Mouse (Mus musculus) right cerebral cortex, postnatal 25 days (tissue): ENCODE results near the gene Tjp2.

Source experiments
- DNase-seq: peaks from one replicate; pipeline ENCODE4 v3.0.0; 2022

Tjp2 gene

DNA sequence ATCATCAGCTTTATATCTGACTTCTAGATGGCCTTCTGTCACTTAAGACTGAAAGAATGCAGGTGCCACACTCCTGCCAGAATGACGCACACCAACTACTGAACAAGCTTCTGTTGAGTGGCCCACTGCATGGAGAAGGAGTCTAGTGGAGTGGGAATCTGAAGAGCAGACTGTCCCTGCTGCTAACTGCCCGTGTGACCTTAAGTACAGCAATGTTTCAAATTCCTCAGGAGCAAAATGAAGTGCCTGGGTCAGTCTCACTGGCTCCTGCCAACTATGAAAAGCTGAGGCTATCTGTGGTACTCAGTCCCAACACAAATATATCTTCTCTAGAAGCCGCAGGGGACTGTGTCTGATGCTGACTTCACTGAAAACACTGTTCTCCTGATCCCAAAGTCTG lies 175.5 kb downstream of the Tjp2 start:
- DNase-seq: no peak

DNA sequence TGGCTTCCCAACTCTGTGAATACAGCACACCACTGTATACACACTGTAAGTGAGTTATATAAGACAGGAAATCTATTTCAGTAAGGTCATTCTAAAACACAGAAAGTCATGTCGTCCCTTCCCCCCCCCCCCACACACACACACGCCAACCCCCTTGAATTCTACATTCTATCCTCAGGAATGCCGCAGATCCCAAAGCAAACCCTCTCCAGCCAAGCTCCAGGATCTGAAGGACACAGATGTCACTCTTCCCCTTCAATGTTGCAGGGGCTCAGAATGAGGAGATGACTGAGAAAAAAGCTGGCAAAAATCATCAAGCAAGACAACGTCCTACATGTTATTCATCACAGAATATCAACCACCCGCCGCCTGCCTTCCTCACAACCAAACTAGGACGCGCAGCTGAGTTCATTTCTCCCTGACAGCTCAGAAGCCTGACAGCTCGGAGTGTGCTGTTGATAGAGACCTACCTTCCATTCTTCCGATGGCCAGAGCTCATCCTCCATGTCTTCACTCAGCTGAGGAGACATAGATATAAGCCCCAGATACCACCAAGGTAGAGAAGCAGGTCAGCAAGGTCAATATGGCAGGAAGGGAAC lies 178.3 kb downstream of the Tjp2 start:
- DNase-seq: no peak
